Mouse (Mus musculus) layer of hippocampus, postnatal 10 days (tissue): ENCODE measurements around the gene Vmn2r41. TPM values are rescaled to one million over a fixed set of nuclear protein-coding genes. Genes with fewer than 3 reads are reported as not detected.
"Not testable (repeated sequence)": the region's sequence is repeated elsewhere in the genome, so short reads cannot be mapped to it uniquely, and the experiment has no call there.

Experiments used
- DNase-seq, 2 experiments: peaks; one replicate each; pipeline ENCODE4 v3.0.0; 2021; ENCODE audit warnings: low spot score in 2 of 2
- long read RNA-seq: library from polyadenylated mRNA; stranded (forward); transcript quantifications from one replicate; pipeline ENCODE4 v2.0.0, GENCODE M21; 2023
- total RNA-seq, 2 experiments: library from RNA; stranded (reverse); gene quantifications; 2 replicates each; pipeline ENCODE4 v1.2.3; 2021

Gene Vmn2r41
- not detected for total RNA-seq
- long read RNA-seq = 0 reads

- not testable (repeated sequence) for DNase-seq
Observed at GRCm38 (mm10) chr7:8161554-8161953, at the start of gene Vmn2r41. Gene Vmn2r41, minus strand, starts transcription at chr7:8161654.

GRCm38 (mm10) chr7:8200220-8200619 lies 38.8 kb upstream of the Vmn2r41 start, which contains the start of gene Vmn2r42:
Gene Vmn2r42, minus strand, starts transcription at chr7:8200320.
- not testable (repeated sequence) for DNase-seq

- not testable (repeated sequence) for DNase-seq
Observed at GRCm38 (mm10) chr7:8092871-8093270, 68.6 kb downstream of the Vmn2r41 start.

Other genes starting within 250 kb of the Vmn2r41 start
- gene Vmn2r42, start 38.7 kb upstream of the Vmn2r41 start, total RNA-seq = not detected
- not detected for gene Vmn2r43, start 98.9 kb upstream of the Vmn2r41 start, total RNA-seq
- gene Vmn2r44, start 221.7 kb upstream of the Vmn2r41 start, total RNA-seq = not detected